Mouse (Mus musculus): ENCODE results near the gene Ctnna3. TPM values are rescaled to one million over a fixed set of nuclear protein-coding genes. Genes with fewer than 3 reads are reported as not detected.

The Ctnna3 gene
- polyA plus RNA-seq, 1 experiment from 2014 or later, result 0.03 TPM

- Histone ChIP-seq H3K9ac (no peak overlapping the region), H3K9me3 (replicated peaks) (no peaks in the 10 kb centered on the region), H3K4me2 (no peak overlapping the region), H3K27ac (replicated peaks) (no peak overlapping the region), H3K27me3 (no peaks in the 10 kb centered on the region), H3K4me3 (replicated peaks) (no peak overlapping the region), H3K4me1 (replicated peaks) (no peaks in the 10 kb centered on the region), H3K36me3 (replicated peaks) (no peaks in the 10 kb centered on the region)
- no peak for ATAC-seq (ENCODE audit: insufficient read depth)
- WGBS (ENCODE audit: insufficient replicate concordance), result 76% methylated on average over 11 of the region's 11 CpGs
Measured at GRCm38 (mm10) chr10:64115246-64115645, 685.3 kb downstream of the Ctnna3 start.

GRCm38 (mm10) chr10:64118833-64119232, 688.9 kb downstream of the Ctnna3 start:
- Histone ChIP-seq H3K4me2 (no peak overlapping the region), H3K27ac (replicated peaks) (no peak overlapping the region), H3K4me1 (replicated peaks) (no peaks in the 10 kb centered on the region), H3K36me3 (replicated peaks) (no peaks in the 10 kb centered on the region), H3K27me3 (no peaks in the 10 kb centered on the region), H3K9ac (no peak overlapping the region), H3K4me3 (replicated peaks) (no peak overlapping the region), H3K9me3 (replicated peaks) (no peaks in the 10 kb centered on the region)
- WGBS (ENCODE audit: insufficient replicate concordance), result 47% methylated on average over 3 of the region's 3 CpGs
- no peak for ATAC-seq (ENCODE audit: insufficient read depth)

DNA sequence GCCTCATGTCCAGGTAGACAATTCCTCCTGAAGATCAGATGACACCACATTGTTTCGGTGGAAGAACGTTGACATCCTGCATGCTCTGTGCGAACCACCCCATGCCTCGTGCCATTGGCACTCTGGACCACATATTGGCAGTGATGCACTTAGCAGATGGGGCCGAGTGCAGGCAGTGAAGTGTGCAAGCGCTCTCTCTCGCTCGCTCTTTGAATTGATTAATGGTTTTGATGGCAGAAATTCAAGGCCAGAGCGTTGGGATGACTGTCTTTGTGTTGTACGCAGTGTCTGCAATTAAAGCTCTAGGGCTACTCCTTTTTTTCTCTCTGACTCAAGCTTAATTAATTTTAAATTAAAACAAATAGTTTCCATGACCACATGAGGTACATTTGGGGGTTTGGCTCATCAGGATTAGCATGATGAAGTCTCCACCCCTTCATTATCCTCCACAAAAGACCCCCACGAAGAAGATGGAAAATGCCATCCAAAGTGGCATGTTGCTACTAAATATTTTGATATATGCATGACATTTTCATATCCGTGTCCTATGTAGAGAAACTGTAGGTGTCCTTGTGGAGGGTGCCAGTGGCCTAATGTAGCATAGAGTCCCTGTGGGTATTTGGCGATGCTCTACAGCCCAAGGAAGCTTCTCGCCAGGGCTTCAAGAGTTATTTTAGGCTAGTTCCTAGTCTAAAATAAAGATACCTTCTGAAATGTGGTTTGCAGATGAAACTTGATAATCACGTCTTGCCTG, 700.7 kb downstream of the Ctnna3 start:
- no peaks in the 10 kb centered on the region for H3K9me3 ChIP-seq (replicated peaks)
- no peak overlapping the region for H3K4me2 ChIP-seq
- H3K9ac ChIP-seq, result no peak overlapping the region
- 67% methylated on average over 15 of the region's 15 CpGs for WGBS (ENCODE audit: insufficient replicate concordance)
- H3K36me3 ChIP-seq (replicated peaks), result no peaks in the 10 kb centered on the region
- no peaks in the 10 kb centered on the region for H3K27me3 ChIP-seq
- no peaks in the 10 kb centered on the region for H3K4me1 ChIP-seq (replicated peaks)
- no peak for ATAC-seq (ENCODE audit: insufficient read depth)
- H3K4me3 ChIP-seq (replicated peaks), result no peak overlapping the region
- H3K27ac ChIP-seq (replicated peaks), result no peak overlapping the region

DNA sequence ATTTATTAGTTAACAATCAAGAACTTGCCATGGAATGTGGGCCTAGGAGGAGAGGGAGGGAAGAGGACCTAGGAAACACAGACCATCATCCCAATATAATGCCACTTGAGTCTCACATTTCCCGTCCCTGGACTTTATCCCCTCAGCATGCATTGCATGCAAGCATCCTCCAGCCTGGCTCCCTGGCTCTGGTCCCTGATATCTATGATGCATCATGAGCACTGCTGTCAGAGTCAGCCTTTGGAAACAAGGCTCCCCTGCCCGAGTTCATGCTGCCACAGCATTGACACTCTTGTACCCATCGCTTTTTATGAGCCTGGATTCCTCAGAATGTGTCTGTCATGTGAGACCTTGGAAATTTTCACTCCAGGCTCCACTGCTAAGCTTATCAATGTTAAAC, 703.6 kb downstream of the Ctnna3 start:
- H3K4me1 ChIP-seq (replicated peaks), result no peaks in the 10 kb centered on the region
- WGBS (ENCODE audit: insufficient replicate concordance), result 56% methylated on average over 3 of the region's 3 CpGs
- no peak overlapping the region for H3K27ac ChIP-seq (replicated peaks)
- H3K9ac ChIP-seq, result no peak overlapping the region
- H3K27me3 ChIP-seq, result no peaks in the 10 kb centered on the region
- ATAC-seq (ENCODE audit: insufficient read depth), result no peak
- H3K4me3 ChIP-seq (replicated peaks), result no peak overlapping the region
- no peak overlapping the region for H3K4me2 ChIP-seq
- H3K9me3 ChIP-seq (replicated peaks), result no peaks in the 10 kb centered on the region
- no peaks in the 10 kb centered on the region for H3K36me3 ChIP-seq (replicated peaks)

- no peak overlapping the region for H3K4me2 ChIP-seq
- H3K4me1 ChIP-seq (replicated peaks), result no peaks in the 10 kb centered on the region
- H3K27ac ChIP-seq (replicated peaks), result no peak overlapping the region
- H3K27me3 ChIP-seq, result no peaks in the 10 kb centered on the region
- no peak overlapping the region for H3K4me3 ChIP-seq (replicated peaks)
- H3K9me3 ChIP-seq (replicated peaks), result no peaks in the 10 kb centered on the region
- 65% methylated on average over 7 of the region's 7 CpGs for WGBS (ENCODE audit: insufficient replicate concordance)
- no peak for ATAC-seq (ENCODE audit: insufficient read depth)
- no peak overlapping the region for H3K9ac ChIP-seq
- no peaks in the 10 kb centered on the region for H3K36me3 ChIP-seq (replicated peaks)
Measured at GRCm38 (mm10) chr10:64135481-64135880, 705.6 kb downstream of the Ctnna3 start.

- H3K4me1 ChIP-seq (replicated peaks), result no peaks in the 10 kb centered on the region
- 49% methylated on average over 3 of the region's 3 CpGs for WGBS (ENCODE audit: insufficient replicate concordance)
- no peak for ATAC-seq (ENCODE audit: insufficient read depth)
Measured at GRCm38 (mm10) chr10:64146511-64146910, 716.6 kb downstream of the Ctnna3 start.

DNA sequence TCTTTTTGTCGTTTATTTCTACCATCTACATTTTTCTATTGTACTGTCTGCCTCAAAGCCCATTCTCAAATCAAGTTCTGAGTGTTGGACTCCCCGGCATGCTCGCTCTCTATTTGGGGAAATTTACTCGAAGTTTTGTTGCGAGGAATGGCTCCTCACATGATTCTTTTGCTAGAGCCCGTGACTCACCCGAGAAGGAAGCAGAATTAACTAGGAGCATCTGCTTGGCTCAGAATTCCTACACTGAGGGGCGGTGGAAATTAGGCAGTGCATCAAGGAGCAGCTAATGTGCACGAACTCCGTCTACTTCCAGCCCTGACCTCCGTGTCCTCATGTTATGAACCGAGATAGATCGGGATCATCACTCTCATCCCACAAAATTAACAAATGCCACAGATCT, 751.8 kb downstream of the Ctnna3 start:
- H3K4me3 ChIP-seq (replicated peaks), result no peak overlapping the region
- H3K27ac ChIP-seq (replicated peaks), result no peak overlapping the region
- H3K9ac ChIP-seq, result no peak overlapping the region
- no peaks in the 10 kb centered on the region for H3K9me3 ChIP-seq (replicated peaks)
- H3K4me1 ChIP-seq (replicated peaks), result no peaks in the 10 kb centered on the region
- 77% methylated on average over 13 of the region's 13 CpGs for WGBS (ENCODE audit: insufficient replicate concordance)
- H3K27me3 ChIP-seq, result no peaks in the 10 kb centered on the region
- no peaks in the 10 kb centered on the region for H3K36me3 ChIP-seq (replicated peaks)
- no peak overlapping the region for H3K4me2 ChIP-seq
- ATAC-seq (ENCODE audit: insufficient read depth), result no peak

More at GRCm38 (mm10) chr10:64146511-64146910, 716.6 kb downstream of the Ctnna3 start:
- no peak overlapping the region for H3K4me2 ChIP-seq
- H3K27ac ChIP-seq (replicated peaks), result no peak overlapping the region
- H3K9ac ChIP-seq, result no peak overlapping the region
- H3K27me3 ChIP-seq, result no peaks in the 10 kb centered on the region
- H3K36me3 ChIP-seq (replicated peaks), result no peaks in the 10 kb centered on the region
- no peak overlapping the region for H3K4me3 ChIP-seq (replicated peaks)
- no peaks in the 10 kb centered on the region for H3K9me3 ChIP-seq (replicated peaks)

GRCm38 (mm10) chr10:64182731-64183130, 752.8 kb downstream of the Ctnna3 start:
- WGBS (ENCODE audit: insufficient replicate concordance), result 72% methylated on average over 4 of the region's 4 CpGs
- no peaks in the 10 kb centered on the region for H3K4me1 ChIP-seq (replicated peaks)
- H3K9me3 ChIP-seq (replicated peaks), result no peaks in the 10 kb centered on the region
- no peak overlapping the region for H3K27ac ChIP-seq (replicated peaks)
- no peak overlapping the region for H3K4me2 ChIP-seq
- H3K9ac ChIP-seq, result no peak overlapping the region
- ATAC-seq (ENCODE audit: insufficient read depth), result no peak
- H3K4me3 ChIP-seq (replicated peaks), result no peak overlapping the region
- H3K27me3 ChIP-seq, result no peaks in the 10 kb centered on the region
- H3K36me3 ChIP-seq (replicated peaks), result no peaks in the 10 kb centered on the region

DNA sequence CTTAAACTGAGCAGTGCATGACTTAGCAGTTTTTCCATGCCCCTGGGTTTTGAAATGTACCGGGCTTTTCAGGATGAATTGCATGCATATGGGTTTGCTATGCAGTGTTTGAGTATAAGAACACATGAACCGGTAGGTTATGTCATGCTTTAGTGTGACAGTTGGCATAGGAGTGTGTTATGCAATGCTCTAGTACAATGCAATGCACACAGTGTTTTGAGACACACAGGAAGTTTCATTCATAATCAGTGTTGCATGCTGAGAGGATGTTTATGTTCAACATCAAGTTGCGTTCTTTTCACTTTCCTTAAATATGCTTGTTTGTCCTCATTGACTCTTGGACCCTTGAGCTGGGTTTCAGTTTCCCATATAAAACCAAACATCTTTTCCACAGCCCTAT, 758.1 kb downstream of the Ctnna3 start:
- no peaks in the 10 kb centered on the region for H3K4me1 ChIP-seq (replicated peaks)
- H3K4me2 ChIP-seq, result no peak overlapping the region
- H3K27me3 ChIP-seq, result no peaks in the 10 kb centered on the region
- no peaks in the 10 kb centered on the region for H3K36me3 ChIP-seq (replicated peaks)
- no peaks in the 10 kb centered on the region for H3K9me3 ChIP-seq (replicated peaks)
- H3K27ac ChIP-seq (replicated peaks), result no peak overlapping the region
- no peak overlapping the region for H3K4me3 ChIP-seq (replicated peaks)
- ATAC-seq (ENCODE audit: insufficient read depth), result no peak
- H3K9ac ChIP-seq, result no peak overlapping the region
- 65% methylated on average over 3 of the region's 3 CpGs for WGBS (ENCODE audit: insufficient replicate concordance)

DNA sequence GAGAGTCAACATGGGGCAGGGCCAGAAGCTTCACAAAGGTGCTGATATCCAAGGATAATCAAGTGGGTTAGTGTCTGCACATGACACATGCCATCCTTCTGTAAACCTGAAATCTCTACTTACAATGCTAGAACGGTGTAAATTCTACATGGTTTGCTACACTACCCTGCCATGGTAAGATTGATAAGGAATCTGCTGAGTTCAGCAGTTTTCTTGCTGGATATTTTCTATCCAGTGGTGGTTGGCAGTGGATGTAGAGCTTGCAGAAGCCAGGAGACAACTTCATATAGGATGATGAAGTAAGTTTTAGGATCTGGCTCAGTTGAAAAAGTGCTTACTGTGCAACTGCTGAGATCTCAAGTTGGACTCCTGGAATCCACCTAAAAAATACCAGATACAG, 767.7 kb downstream of the Ctnna3 start:
- no peak overlapping the region for H3K4me2 ChIP-seq

DNA sequence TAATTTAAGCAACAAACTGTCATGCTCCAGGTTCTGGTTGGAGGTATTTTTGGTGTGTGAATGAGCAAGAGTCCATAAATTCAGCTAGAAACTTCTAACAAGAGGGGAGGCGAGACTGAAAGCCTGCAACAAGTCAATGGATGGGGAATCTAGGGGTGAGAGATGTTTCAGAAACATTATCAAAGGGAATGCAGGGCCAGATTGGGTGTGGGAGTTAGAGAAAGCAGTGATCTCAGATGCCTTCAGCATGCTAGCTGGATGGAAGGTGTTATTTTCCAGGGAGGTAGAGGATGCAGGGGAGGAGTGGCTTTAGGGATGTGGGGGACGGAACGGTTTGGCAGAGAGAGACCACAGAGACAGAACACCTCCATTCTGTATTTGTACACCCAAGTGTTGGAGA, 785.7 kb downstream of the Ctnna3 start:
- H3K27ac ChIP-seq (replicated peaks), result no peak overlapping the region

More for the DNA sequence above, 767.7 kb downstream of the Ctnna3 start:
- no peak overlapping the region for H3K4me3 ChIP-seq (replicated peaks)
- H3K27ac ChIP-seq (replicated peaks), result no peak overlapping the region
- WGBS (ENCODE audit: insufficient replicate concordance), result 57% methylated on average over 1 of the region's 1 CpGs
- ATAC-seq (ENCODE audit: insufficient read depth), result no peak
- no peaks in the 10 kb centered on the region for H3K36me3 ChIP-seq (replicated peaks)
- H3K4me1 ChIP-seq (replicated peaks), result no peaks in the 10 kb centered on the region
- 0 out of 2 replicates have a peak, but pooled peaks cover 2% of the 10 kb centered on the region for H3K9me3 ChIP-seq (replicated peaks)
- H3K27me3 ChIP-seq, result no peaks in the 10 kb centered on the region
- no peak overlapping the region for H3K9ac ChIP-seq

DNA sequence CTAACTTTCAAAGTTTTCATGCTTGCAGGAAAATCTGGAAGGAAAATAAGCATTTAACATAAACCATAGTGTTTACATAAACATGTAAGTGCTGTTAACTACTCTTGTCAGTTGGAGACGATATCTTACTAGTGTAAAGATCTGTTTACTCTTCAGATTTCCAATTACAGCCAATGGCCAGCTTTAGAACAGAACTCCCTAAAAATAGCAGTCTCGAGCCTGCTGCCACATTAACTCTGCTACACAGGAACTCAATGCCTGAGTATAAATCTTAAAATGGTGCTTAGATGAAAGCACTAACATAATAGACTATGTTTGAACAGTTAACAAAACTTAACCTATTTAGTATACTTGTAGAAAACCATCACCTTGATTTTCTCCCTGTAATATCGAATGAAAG, 793.1 kb downstream of the Ctnna3 start:
- 36% methylated on average over 3 of the region's 3 CpGs for WGBS (ENCODE audit: insufficient replicate concordance)
- Histone ChIP-seq H3K27ac (replicated peaks) (no peak overlapping the region), H3K9ac (no peak overlapping the region), H3K4me3 (replicated peaks) (no peak overlapping the region), H3K36me3 (replicated peaks) (no peaks in the 10 kb centered on the region), H3K27me3 (no peaks in the 10 kb centered on the region), H3K4me1 (replicated peaks) (no peaks in the 10 kb centered on the region), H3K4me2 (no peak overlapping the region), H3K9me3 (replicated peaks) (no peaks in the 10 kb centered on the region)
- ATAC-seq (ENCODE audit: insufficient read depth), result no peak

More for the DNA sequence above, 785.7 kb downstream of the Ctnna3 start:
- H3K9me3 ChIP-seq (replicated peaks), result no peaks in the 10 kb centered on the region
- H3K27me3 ChIP-seq, result no peaks in the 10 kb centered on the region
- no peak for ATAC-seq (ENCODE audit: insufficient read depth)
- H3K4me1 ChIP-seq (replicated peaks), result no peaks in the 10 kb centered on the region
- no peaks in the 10 kb centered on the region for H3K36me3 ChIP-seq (replicated peaks)
- no peak overlapping the region for H3K9ac ChIP-seq
- no peak overlapping the region for H3K4me3 ChIP-seq (replicated peaks)
- no peak overlapping the region for H3K4me2 ChIP-seq
- 64% methylated on average over 3 of the region's 3 CpGs for WGBS (ENCODE audit: insufficient replicate concordance)

Data from liver, embryonic 15.5 days (tissue).